In genomic region chr9:7897502-7897901, GRCm38 (mm10) we compare ENCODE assay signal across 8 mouse cellular contexts. TPM values are rescaled to one million over a fixed set of nuclear protein-coding genes. Genes with fewer than 3 reads are reported as not detected.
DNase-seq lines count a peak whose midpoint lies in the region; ATAC-seq and TF ChIP-seq lines count a peak whose summit lies in the region.

No protein-coding gene starts in this region.

- H3K9me3 ChIP-seq in G1E (replicated peaks), result no peaks in the 10 kb centered on the region
- H3K9me3 ChIP-seq in forebrain, embryonic 15.5 days, result no peaks in the 10 kb centered on the region
- H3K9me3 ChIP-seq in hindbrain, embryonic 12.5 days (replicated peaks), result no peaks in the 10 kb centered on the region
- H3K9me3 ChIP-seq in lung, embryonic 14.5 days (ENCODE audit: low read depth, low read length), result no peaks in the 10 kb centered on the region

- peak; percentile 72 for TF ChIP-seq CTCF in G1E (IDR thresholded peaks at IDR 0.05; ENCODE audit: low read depth, low read length)
- TF ChIP-seq CTCF in lung, embryonic 14.5 days (IDR thresholded peaks at IDR 0.05; ENCODE audit: low read depth), result peak; percentile 86
- no peak for TF ChIP-seq CTCF in thymus, adult 2 months (IDR thresholded peaks at IDR 0.05; ENCODE audit: borderline replicate concordance, control insufficient read depth, extremely low read depth, insufficient read depth, low read length, poor library complexity)

- TF ChIP-seq POLR2A in thymus, adult 2 months (IDR thresholded peaks at IDR 0.05; ENCODE audit: control insufficient read depth, extremely low read depth, insufficient read depth, low read length, poor library complexity), result no peak

- H3K9ac ChIP-seq in forebrain, embryonic 15.5 days (replicated peaks), result no peak overlapping the region
- no peak overlapping the region for H3K9ac ChIP-seq in hindbrain, embryonic 12.5 days
- H3K9ac ChIP-seq in lung, embryonic 14.5 days, result no peak overlapping the region

- peak; percentile 49; the same call in 1 of the 2 replicates for ATAC-seq in G1E (ENCODE audit: extremely low read depth, insufficient number of reproducible peaks, low FRiP score, poor library complexity, severe bottlenecking)
- ATAC-seq in forebrain, embryonic 15.5 days (replicated peaks), result peak; percentile 90
- ATAC-seq in hindbrain, embryonic 12.5 days (ENCODE audit: low FRiP score), result peak; percentile 54
- ATAC-seq in lung, embryonic 14.5 days (ENCODE audit: insufficient read depth), result peak; percentile 39; the same call in 1 of the 2 replicates

- H3K4me3 ChIP-seq in G1E (ENCODE audit: low read depth, low read length), result no peak overlapping the region
- no peak overlapping the region for H3K4me3 ChIP-seq in forebrain, embryonic 15.5 days
- no peak overlapping the region for H3K4me3 ChIP-seq in hindbrain, embryonic 12.5 days
- H3K4me3 ChIP-seq in lung, embryonic 14.5 days (ENCODE audit: low read depth, low read length), result no peak overlapping the region
- no peak overlapping the region for H3K4me3 ChIP-seq in thymus, adult 2 months (ENCODE audit: control insufficient read depth, insufficient read depth, low read length)

- peak; percentile 63 for DNase-seq in G1E (ENCODE audit: low spot score)
- DNase-seq in c-Kit-positive CD71-positive TER-119-positive erythroid progenitor cells, embryonic 14.5 days (ENCODE audit: low spot score), result peak; percentile 62
- DNase-seq in layer of hippocampus, adult 9-10 months (ENCODE audit: low spot score), result peak; percentile 56
- peak; percentile 81 for DNase-seq in lung, embryonic 14.5 days
- DNase-seq in ovary, postnatal 10 days (ENCODE audit: low spot score), result peak; percentile 24
- DNase-seq in thymus, adult 2 months, result peak; percentile 71

- no peak overlapping the region for H3K4me2 ChIP-seq in forebrain, embryonic 15.5 days (replicated peaks)
- no peak overlapping the region for H3K4me2 ChIP-seq in hindbrain, embryonic 12.5 days (replicated peaks)
- H3K4me2 ChIP-seq in lung, embryonic 14.5 days, result no peak overlapping the region

- no peaks in the 10 kb centered on the region for H3K4me1 ChIP-seq in G1E (ENCODE audit: insufficient read depth, low read depth, low read length)
- H3K4me1 ChIP-seq in forebrain, embryonic 15.5 days, result no peaks in the 10 kb centered on the region
- no peaks in the 10 kb centered on the region for H3K4me1 ChIP-seq in hindbrain, embryonic 12.5 days
- H3K4me1 ChIP-seq in lung, embryonic 14.5 days (ENCODE audit: insufficient read depth), result no peaks in the 10 kb centered on the region
- no peaks in the 10 kb centered on the region for H3K4me1 ChIP-seq in thymus, adult 2 months (replicated peaks; ENCODE audit: control insufficient read depth, insufficient read depth, low read length)

- H3K36me3 ChIP-seq in G1E (replicated peaks), result no peaks in the 10 kb centered on the region
- H3K36me3 ChIP-seq in forebrain, embryonic 15.5 days, result no peaks in the 10 kb centered on the region
- no peaks in the 10 kb centered on the region for H3K36me3 ChIP-seq in hindbrain, embryonic 12.5 days
- H3K36me3 ChIP-seq in lung, embryonic 14.5 days (ENCODE audit: insufficient read depth), result no peaks in the 10 kb centered on the region
- H3K36me3 ChIP-seq in thymus, adult 2 months (ENCODE audit: control insufficient read depth, insufficient read depth, low read length), result no peaks in the 10 kb centered on the region

- 3% methylated on average over 3 of the region's 3 CpGs for WGBS in forebrain, embryonic 15.5 days
- 3% methylated on average over 3 of the region's 3 CpGs for WGBS in hindbrain, embryonic 12.5 days
- WGBS in lung, embryonic 14.5 days, result 2% methylated on average over 3 of the region's 3 CpGs
- WGBS in thymus, adult 2 months, result 1% methylated on average over 3 of the region's 3 CpGs

- no peak overlapping the region for H3K27ac ChIP-seq in forebrain, embryonic 15.5 days (replicated peaks)
- no peak overlapping the region for H3K27ac ChIP-seq in hindbrain, embryonic 12.5 days
- no peak overlapping the region for H3K27ac ChIP-seq in lung, embryonic 14.5 days (ENCODE audit: low read depth)
- no peak overlapping the region for H3K27ac ChIP-seq in thymus, adult 2 months (ENCODE audit: control insufficient read depth, insufficient read depth, low read length)

- peaks cover 16% of the 10 kb centered on the region; the same call in 1 of the 2 replicates for H3K27me3 ChIP-seq in G1E (ENCODE audit: insufficient read depth, low read length)
- H3K27me3 ChIP-seq in forebrain, embryonic 15.5 days, result no peaks in the 10 kb centered on the region
- no peaks in the 10 kb centered on the region for H3K27me3 ChIP-seq in hindbrain, embryonic 12.5 days
- no peaks in the 10 kb centered on the region for H3K27me3 ChIP-seq in lung, embryonic 14.5 days (ENCODE audit: insufficient read depth, low read length)
- H3K27me3 ChIP-seq in thymus, adult 2 months (ENCODE audit: control insufficient read depth, insufficient read depth, low read length), result no peaks in the 10 kb centered on the region

RNA-seq across cellular contexts. Expression of gene Birc3, which starts 24.5 kb away (rescaled TPM):
- total RNA-seq in G1E (2014; fragmentation: Nextera tagmentation), result 71.2 and 74.7 TPM in 2 replicates
- 57.9 and 59.2 TPM in 2 replicates for total RNA-seq in G1E (2017)
- polyA plus RNA-seq in G1E (2012), result 9.1 and 9.3 TPM in 2 replicates
- polyA plus RNA-seq in forebrain, embryonic 15.5 days (2015; fragmentation: Nextera tagmentation; extraction: Ambion mirVana), result 0.88 and 1.2 TPM in 2 replicates
- 4.7 and 5.3 TPM in 2 replicates for polyA plus RNA-seq in hindbrain, embryonic 12.5 days (2016; fragmentation: Nextera tagmentation; extraction: Ambion mirVana)
- polyA plus RNA-seq in lung, embryonic 14.5 days (2014; fragmentation: Nextera tagmentation; extraction: Ambion mirVana), result 5.6 and 7.9 TPM in 2 replicates
- 30.7 and 33.5 TPM in 2 replicates for polyA plus RNA-seq in thymus, adult 2 months (2012; rRNA removed)

Comparison
In these comparisons a context has a peak if more than half of its experiments do, and no peak if none do; other contexts are left out.
1. ATAC-seq: peak in every context shown above with its lines; median percentile 90 in forebrain, embryonic 15.5 days; 54 in hindbrain, embryonic 12.5 days; 49 in G1E; 39 in lung, embryonic 14.5 days.
2. DNase-seq: peak in every context shown above with its lines; median percentile 81 in lung, embryonic 14.5 days; 71 in thymus, adult 2 months; 63 in G1E; 62 in c-Kit-positive CD71-positive TER-119-positive erythroid progenitor cells, embryonic 14.5 days; 56 in layer of hippocampus, adult 9-10 months; 24 in ovary, postnatal 10 days.